Mouse (Mus musculus): ENCODE measurements around the gene St3gal4. TPM values are rescaled to one million over a fixed set of nuclear protein-coding genes. Genes with fewer than 3 reads are reported as not detected.
"Not testable (repeated sequence)": the region's sequence is repeated elsewhere in the genome, so short reads cannot be mapped to it uniquely, and the experiment has no call there.

St3gal4 gene
- polyA plus RNA-seq (2012; rRNA removed), result 5.1 and 11.2 TPM in 2 replicates

DNA sequence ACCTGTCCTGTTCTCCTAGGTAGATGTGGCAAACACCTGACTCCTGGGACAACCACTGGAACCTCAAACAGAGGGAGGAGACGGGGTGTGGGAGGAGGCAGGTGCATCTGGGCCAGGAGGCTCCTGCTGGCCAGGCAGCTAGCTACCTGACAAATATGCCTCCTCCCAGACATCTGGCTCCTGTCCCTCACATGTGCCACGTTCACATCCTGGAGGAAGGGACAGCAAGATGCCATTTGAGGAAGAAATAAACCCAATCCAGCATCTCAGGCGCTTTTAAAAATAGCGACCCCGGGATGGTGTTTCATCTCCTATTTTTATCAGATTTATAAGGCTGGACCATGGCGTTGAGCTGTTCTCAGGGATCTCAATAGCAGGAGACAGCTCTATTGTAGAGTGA is at the start of gene St3gal4:
Gene St3gal4 (minus strand): TSS at position 101 of the 400 bp plus-strand sequence.
- DNase-seq (ENCODE audit: low spot score), result no peak

DNA sequence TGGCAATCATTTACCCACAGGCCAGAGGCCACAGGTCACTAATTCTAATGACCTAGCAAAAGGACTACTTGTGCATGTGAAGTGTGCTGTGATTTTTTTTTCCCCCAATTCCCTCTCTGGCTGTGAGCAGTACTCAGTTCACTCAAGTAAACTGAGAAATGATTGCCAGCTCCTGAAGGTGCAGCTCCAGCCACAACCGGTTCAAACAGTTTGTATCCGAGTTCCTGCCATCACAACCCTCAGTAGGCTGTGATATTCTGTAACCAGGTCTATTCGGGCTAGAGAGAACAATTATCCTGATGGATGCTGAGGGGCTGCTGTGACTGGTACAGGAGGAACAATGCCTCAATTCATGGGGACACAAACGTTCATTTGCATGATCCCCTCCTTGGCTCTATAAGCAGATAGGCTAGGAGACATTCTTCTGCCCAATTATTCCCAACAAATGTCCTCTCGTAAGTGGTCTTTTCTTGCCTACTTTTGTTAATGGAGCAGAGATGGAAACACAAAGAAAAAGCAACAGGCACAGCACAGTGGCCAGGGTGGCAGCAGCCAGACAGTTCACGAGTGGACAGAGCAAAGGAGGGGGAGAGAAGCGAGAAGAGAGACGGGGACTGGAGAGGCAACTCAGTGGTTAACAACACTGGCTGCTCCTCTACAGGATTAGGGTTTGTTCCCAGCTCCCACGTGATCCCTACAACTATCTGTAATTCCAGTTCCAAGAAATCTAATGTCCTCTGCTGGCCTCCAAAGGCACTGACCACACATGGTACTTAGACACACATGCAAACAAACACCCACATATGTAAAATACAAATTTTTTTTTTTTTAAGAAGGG is 47.9 kb upstream of the St3gal4 start:
- DNase-seq (ENCODE audit: low spot score), result no peak

DNA sequence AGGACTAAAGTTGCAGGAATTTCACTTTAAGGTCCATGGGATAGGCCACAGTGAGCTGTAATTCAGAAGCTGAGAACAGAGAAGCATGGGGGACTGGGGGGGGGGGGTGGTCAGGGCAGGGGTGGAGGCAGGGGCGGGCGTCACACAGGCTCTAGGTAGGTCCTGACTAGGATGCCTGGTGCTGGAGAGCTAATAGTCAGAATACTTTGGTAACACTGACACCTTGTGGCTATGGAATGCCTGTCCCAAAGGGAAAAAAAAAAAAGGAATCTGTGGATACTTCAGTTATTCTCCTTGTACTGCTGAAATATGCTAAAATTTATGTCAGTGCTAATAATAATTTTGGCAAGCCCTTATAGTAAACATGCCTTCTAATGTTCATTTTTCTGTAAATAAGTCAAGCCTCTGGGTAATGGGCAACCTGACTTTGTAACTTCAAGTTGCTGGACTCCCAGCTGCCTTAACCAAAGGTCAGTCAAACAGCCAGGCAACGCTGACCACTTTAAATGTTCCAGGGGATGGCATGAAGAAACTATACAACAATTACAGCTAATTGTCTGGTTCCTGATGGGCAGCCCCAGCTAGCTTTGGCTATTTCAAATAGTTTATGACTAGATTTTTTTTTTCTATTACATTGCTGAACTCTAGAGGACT is 47.2 kb upstream of the St3gal4 start:
- DNase-seq (ENCODE audit: low spot score), result no peak

DNA sequence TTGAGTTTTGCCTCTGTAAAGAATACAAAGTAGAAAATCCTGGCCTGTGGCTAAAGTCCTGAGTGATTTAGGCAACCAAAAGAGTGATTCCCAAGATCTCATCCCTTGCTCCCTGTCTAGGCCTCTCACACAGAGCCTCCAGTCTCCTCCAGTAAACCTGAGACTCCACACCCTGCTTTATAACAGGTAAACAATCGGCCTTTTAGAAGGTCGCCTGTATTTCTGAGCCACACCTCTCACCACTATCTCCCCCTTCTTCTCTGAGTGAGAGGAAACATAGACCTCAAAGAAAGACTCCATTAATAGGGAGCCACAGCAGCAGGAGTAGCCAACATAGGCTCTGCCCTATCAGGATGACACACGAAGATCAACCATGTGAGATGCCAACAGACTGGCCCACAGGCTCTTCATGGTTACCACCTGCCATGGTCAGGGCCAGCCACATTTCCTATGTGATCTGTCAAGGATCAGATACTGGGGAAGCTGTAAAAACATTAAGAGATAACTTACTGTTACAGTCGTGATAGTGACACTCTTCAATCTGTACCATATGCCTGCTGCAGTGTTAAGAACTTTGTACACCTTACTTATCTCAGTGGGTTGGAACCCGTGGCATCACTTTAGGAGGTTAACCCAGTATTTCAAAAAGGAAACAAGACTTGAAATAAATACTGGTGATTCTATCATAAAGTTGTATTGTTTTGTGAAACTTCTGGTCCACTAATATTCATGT is 45.2 kb upstream of the St3gal4 start:
- DNase-seq (ENCODE audit: low spot score), result no peak

DNA sequence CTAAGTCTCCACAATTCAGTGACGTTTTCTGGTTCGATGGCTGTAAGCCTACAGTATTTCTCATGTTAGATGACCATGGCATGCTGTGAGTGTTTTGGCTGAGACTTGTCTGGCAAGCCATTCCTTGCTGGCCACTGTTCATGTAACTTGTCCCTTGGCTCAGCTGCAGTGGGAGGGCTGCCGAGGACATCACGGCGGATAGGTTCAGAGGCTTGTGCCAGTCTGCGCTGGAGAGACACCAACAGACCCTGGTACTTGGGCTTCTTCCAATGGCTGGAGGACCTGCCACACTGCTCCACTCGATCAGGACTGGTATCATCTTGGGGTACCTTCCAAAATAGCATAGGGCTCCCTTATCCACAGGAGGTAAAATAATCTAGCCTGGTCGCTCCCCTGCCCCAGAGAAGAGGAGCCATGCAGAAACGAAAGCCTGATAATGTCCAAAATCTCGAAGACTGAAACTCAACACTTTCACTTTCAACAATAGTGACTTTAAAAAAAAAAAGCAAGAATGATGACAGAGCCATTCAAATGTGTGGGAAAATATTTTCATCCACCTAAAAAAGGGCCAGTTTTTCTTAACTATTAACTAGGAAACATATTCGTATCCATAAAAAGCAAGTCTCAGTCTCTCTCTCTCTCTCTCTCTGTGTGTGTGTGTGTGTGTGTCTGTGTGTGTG is 44.1 kb upstream of the St3gal4 start:
- DNase-seq (ENCODE audit: low spot score), result no peak

DNA sequence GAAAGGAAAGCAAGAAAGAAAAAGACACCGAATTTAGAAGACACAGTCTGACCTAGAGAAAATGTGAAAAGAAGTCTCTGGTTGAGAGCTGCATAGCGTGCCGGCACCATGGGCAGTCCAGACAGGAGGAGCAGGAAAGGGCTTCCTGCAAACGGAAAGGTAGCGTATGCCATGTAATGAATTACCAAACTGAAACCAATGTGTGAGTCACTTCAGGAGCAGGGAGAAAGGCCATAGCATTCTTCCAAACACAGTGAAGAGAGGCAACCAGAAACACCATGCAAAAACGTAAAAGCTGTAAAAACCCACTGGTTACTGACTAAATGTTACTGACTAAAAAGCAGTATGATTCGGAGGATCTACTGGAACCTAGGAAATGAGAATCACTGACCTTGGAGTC is 42.7 kb upstream of the St3gal4 start:
- DNase-seq (ENCODE audit: low spot score), result no peak

DNA sequence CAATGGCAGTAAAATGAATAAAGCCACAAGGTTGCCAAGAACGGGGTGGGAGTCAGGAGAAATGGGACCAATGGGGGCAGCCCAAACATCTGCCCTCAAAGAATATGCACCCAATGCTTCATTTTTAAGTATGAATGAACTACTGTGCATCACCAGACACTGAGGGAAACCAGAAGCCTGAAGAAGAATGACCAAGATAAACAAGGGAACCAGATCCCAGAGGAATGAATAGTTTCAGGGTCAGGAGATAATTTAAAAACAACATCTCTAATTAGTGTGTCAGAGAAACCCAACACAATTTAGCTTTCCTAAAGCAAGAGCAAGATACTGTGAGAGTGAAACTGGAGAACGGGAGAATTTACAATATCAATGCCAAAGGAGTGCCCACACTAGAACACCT is 41.6 kb upstream of the St3gal4 start:
- no peak for DNase-seq (ENCODE audit: low spot score)

DNA sequence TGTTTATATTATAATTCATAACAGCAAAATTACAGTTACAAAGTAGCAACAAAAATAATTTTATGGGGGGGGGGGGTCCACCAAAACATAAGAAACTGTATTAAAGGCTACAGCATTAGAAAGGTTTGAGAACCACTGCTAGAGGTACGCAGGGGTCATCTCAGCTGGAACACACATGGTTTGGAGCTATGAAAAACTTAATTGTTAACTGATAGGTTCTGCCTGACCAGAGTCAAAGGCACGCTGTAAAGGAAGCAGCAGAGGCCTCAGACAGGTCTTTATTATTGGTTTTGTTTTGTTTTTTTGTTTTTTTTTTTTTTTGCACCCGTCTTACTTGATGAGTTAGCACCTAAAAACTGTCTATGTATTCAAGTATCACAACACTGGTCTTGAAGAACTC is 39.4 kb upstream of the St3gal4 start:
- no peak for DNase-seq (ENCODE audit: low spot score)

DNA sequence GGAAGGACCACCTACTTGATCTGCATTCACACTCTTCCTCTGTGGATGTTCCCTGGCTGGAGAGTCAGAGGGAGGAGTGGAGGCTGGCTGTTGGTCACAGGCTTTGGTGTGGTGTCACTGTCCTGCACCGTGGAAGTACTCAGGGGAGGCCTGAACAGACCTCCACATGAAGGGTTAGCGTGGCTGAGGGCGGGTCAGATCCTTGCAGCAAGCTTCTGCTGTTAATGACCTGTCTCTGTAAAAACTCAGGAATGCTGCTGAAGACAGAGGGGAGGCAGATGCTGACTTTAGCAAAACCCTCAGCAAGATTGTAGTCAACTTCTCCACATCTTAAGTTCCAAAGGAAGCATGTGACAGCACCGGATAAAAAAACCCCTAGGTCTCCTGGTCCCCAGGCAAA is 37.8 kb upstream of the St3gal4 start:
- DNase-seq (ENCODE audit: low spot score), result no peak

DNA sequence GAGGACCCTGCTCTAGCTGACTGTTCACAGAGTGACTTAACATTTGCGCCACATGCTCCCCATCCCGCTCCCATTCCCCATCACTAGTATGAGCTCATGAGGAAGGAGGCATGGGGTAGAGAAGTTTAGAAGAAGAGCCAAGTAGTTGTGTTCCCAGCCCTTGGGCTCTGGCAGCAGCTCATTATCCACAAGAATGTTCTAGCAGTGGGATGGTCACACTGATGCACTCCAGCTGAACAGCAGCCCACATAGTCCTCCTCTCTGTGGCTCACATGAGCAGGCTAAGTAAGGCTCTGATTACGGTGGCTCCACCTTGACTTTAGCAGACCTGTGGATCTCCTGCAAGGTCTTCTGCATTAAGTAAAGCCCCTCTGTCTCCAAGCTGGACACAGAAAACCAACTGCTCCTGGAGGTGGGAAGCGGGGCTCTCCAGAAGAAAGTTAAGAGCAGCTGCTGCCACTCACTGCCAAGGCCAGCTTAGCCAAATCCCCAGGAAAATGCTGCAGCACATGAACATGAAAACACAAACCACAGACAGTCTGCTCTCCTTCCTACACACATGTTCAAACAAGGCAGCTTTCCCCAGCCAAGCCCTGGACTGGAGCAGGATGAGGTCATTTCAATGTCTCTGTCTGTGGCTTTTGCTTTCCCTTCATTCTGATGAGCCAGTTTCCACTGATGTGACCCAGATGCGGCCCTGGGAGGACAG is 37.1 kb upstream of the St3gal4 start:
- no peak for DNase-seq (ENCODE audit: low spot score)

DNA sequence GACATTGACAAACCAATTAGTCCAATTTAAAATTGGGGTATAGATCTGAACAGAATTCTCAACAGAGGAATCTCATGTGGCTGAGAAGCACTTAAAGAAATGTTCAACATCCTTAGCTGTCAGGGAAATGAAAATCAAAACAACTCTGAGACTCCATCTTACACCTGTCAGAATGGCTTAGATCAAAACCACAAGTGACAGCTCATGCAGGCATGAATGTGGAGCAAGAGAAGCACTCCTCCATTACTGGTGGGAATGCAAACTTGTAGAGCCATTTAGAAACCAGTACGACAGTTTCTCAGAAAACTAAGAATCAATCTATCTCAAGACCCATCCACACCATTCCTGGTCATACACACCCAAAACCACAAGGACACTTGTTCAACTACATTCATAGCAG is 33.9 kb upstream of the St3gal4 start:
- DNase-seq (ENCODE audit: low spot score), result no peak

DNA sequence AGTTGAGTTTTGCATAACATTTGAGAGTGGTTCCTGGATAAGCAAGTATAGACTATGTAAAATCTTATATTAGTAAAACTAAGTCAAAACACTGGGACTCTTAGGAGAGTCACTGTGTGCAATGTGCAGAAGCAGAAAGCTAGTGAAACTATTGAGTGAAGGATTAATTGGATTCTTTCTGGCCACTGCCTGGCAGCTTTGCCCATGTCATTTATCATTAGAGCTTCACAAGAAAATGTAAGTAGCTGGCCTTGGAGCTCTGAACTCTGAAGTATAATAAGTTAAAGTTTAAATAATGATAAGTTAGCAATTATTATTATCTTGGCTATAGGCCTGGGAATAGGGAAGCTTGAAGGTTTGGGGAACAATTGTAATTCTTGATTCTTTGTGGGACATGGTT is 29.8 kb upstream of the St3gal4 start:
- not testable (repeated sequence) for DNase-seq (ENCODE audit: low spot score)

DNA sequence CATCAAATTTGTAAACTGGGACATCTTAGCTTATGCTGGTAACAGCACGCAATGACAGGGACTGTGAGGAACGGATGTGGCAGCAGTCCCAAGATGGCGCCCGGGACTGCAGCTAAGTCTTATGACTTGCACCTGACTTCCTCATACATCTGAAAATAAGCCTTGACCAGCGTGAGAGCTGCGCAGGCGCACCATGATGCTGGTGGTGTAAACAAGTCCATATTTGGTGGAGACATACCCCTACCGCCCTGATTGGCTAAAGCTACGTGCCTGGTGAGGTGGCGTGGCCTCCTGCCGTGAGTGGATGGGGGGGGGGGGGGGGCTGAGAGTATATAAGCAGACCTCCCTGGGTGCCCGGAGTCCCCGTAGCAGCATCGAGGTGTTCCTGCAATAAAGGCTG is 28.2 kb upstream of the St3gal4 start:
- not testable (repeated sequence) for DNase-seq (ENCODE audit: low spot score)

DNA sequence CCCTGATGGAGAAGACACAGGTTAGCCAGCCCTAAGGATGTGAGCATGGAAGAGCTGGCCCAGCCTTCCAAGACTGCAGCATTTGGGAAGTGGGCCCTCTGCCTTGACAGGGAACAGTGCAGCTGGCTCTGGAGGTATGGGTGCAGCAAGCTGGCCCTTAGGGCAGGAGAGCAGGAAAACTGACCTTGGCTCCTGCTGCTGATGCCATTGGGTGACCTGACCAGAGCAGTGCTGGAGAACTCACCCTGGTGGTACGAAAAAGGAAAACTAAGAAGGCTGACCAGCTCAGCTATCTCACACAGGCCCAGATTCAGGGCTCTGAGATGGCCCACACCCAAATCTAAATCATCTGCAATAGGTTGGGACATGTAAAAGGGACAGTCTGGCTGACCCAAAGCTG is 26.8 kb upstream of the St3gal4 start:
- DNase-seq (ENCODE audit: low spot score), result no peak

DNA sequence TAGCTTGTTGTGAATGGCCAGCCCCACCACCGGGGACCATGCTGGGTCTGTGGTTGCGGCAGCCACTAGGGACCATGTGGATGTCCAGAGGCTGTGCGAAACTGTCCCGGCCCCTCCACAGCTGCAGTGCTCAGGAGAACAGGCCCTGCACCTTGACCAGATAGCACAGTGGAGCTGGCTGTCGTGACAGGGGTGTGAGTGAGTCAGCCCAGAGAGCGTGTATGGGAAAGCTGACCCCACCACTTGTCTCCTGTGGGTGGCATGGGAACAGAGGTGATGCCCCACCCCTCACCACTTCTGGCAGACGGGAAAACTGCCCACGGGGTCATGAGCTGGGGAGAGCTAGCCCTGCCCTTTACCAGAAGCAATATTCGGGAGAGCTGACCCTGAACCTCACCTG is 26.1 kb upstream of the St3gal4 start:
- no peak for DNase-seq (ENCODE audit: low spot score)

DNA sequence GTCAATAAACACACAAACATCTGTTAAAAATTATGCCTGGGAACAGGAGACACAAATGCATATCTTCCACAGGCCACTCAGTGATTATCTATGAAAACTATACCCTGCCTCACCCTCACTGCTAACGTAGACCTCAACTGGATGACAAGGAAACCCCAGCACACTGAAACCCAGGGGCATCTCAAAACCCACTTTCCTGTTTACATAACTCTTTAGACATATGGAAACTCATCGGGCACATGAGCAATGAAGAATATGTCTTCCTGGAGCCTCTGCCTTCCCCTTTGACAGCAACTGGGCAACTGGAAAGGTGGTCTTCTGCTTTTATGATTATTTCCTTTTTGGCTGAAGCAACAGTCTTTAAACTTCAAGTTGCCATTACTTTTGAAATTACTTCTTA is 23.2 kb upstream of the St3gal4 start:
- no peak for DNase-seq (ENCODE audit: low spot score)

DNA sequence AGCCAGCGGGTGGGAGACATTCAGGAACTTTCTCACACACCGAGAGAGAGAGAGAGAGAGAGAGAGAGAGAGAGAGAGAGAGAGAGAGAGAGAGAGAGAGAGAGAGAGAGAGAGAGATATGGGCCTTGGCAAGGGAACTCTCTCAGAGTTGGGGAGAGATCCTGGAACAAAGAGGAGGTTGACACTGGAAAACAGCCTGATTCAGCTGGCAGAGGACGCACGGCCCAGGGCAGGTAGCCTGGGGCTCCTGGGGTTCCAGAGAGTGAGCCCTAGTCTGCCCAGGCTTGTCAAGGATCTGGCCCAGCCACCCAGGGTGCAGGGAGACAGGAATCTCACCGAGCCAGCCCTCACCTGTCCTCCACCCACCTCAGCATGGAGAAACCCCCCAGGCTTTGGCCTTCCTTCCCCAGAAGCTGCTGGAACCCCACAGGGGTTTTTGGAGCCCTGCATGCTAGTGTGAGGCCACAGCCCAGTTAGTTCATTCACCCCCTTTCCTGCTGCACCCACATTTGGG is 20.2 kb upstream of the St3gal4 start:
- DNase-seq (ENCODE audit: low spot score), result no peak

DNA sequence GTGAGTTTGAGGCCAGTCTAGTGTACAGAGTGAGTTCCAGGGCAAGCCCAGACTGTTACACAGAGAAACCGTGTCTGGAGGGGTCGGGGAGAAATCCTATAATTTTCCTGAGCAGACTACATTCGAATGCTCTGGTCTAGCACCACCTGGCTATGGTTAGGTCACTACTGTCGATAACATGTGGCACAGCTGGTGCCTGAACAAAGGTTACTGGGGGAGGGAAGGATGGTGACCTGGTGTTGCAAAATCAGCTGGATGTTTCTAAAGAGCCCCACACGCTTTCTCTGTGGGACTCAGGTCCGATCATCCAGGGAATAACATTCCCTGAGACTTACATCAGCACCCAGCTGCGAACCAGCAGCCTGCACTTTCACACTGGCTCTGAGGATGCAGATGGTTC is 19.0 kb upstream of the St3gal4 start:
- DNase-seq (ENCODE audit: low spot score), result no peak

DNA sequence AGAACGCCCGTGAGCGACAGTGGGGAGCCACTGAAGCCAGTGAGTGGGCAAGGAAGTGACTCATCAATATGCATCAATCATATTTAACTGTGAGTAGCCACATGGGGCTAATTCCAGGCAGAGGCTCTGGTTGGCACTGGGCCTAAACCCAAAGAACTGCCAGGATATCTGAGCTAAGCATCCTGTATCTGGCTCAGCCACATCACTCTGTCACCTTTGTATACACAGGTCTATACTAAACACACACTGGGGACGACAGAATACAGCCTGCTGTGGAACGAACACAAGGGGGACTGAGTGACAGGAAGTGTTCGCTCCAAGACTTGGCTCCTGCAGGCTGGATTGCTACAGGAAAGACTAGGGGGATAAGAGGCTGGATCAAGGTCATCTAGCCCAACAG is 16.5 kb upstream of the St3gal4 start:
- no peak for DNase-seq (ENCODE audit: low spot score)

DNA sequence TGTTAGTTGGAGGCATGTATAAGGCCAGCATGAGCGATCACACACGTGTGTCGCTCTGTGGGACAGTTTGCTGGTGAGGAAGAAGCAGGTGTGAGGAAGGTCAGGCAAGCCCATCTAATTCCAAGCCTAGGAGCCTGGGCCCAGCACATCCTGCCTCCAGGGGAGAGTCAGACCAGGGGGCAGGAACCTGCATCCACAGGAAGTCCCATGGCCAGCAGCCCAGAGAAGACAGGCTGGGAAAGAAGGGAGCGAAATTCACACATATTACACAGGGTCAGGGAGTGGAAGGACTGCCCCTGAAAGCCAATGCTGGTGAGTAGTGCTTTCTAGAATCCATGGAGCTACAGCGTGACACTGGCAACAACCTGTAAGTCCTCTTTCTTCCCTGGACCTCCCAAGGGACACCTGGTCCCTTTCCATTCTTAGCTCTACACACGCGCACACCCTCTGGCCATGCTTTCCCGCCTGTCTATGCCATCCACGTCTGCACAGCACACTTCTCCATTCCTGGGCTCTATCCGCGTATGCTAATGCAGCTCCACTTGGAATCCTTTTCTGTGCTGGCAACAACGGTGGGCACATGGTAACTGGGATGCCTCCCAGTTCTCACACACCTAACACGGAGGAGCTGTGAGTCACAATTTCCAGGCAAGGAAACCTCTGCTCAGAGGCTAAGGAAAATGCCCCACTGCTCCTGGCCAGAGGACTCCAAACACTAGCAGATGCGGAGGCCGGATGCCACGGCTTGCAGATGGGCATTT is 12.7 kb upstream of the St3gal4 start:
- DNase-seq (ENCODE audit: low spot score), result no peak

DNA sequence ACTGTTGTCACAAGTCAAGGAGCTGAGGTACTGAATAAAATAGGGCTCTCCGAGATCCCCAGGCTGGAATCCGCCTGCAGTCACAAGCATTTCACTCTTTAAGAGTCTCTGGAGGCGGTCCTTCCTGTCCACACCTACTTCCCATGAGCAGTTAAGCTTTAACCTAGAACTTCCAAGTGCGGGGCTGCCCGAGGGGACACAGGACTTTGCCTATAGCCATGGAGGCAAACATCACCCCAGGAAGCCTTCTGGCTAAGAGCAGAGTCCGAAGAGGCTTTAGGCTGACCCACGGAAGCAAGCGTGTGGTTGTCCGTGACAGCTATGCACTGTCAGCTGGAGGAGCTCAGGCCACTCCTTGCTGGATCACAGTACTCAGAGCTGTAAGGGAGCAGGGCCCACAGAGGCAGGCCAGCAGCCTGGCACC is 9.9 kb upstream of the St3gal4 start:
- DNase-seq (ENCODE audit: low spot score), result no peak
